Mouse (Mus musculus) limb, embryonic 13.5 days (tissue): Measurements from ENCODE around the gene Gpr61. TPM values are rescaled to one million over a fixed set of nuclear protein-coding genes. Genes with fewer than 3 reads are reported as not detected.

Experiments used
- ATAC-seq: fragments of 200-750 bp; cut with Nextera tagmentation; 2 replicates; pipeline ENCODE4 v1.8.0; 2017; ENCODE audit warnings: low read depth, moderate number of reproducible peaks, moderate TSS enrichment; ENCODE audit not compliant: low FRiP score
- H3K27ac ChIP-seq: fragments of 300-500 bp; sonication (generic); 2 replicates; pipeline ENCODE4 v1.5.1; 2015; ENCODE audit warnings: inconsistent platforms, mild to moderate bottlenecking, moderate library complexity
- H3K27me3 ChIP-seq: fragments of 300-500 bp; sonication (generic); 2 replicates; pipeline ENCODE4 v1.6.1; 2015; ENCODE audit warnings: mild to moderate bottlenecking, inconsistent platforms
- H3K36me3 ChIP-seq: fragments of 300-500 bp; sonication (generic); 2 replicates; pipeline ENCODE4 v1.6.1; 2015; ENCODE audit warnings: inconsistent platforms, mild to moderate bottlenecking, moderate library complexity
- H3K4me1 ChIP-seq: fragments of 300-500 bp; sonication (generic); 2 replicates; pipeline ENCODE4 v1.6.1; 2015; ENCODE audit warnings: inconsistent platforms
- H3K4me2 ChIP-seq: fragments of 300-500 bp; sonication (generic); replicated peaks from 2 replicates; pipeline ENCODE4 v1.6.1; 2015; ENCODE audit warnings: inconsistent platforms, mild to moderate bottlenecking, moderate library complexity
- H3K4me3 ChIP-seq: fragments of 300-500 bp; sonication (generic); 2 replicates; pipeline ENCODE4 v1.5.1; 2015; ENCODE audit warnings: moderate library complexity, mild to moderate bottlenecking, inconsistent platforms
- H3K9ac ChIP-seq: fragments of 300-500 bp; sonication (generic); 2 replicates; pipeline ENCODE4 v1.6.1; 2015; ENCODE audit warnings: mild to moderate bottlenecking, inconsistent platforms
- H3K9me3 ChIP-seq: fragments of 300-500 bp; sonication (generic); 2 replicates; pipeline ENCODE4 v1.6.1; 2016; ENCODE audit warnings: inconsistent platforms
- WGBS: fragments of 180-500 bp; shearing (Covaris S2); methylation state at CpG from one replicate; pipeline ENCODE4 v1.1.7; 2015; 5-methylcytosine and 5-hydroxymethylcytosine counted together
- polyA plus RNA-seq: library from polyadenylated mRNA; unstranded; fragments of >200 nt; fragmentation: Nextera tagmentation; extraction: Ambion mirVana; gene quantifications from 2 replicates; pipeline ENCODE4 v1.2.1, GENCODE M21; 2015

Gene Gpr61
- polyA plus RNA-seq, 1 experiment from 2014 or later = 0.09 TPM

DNA sequence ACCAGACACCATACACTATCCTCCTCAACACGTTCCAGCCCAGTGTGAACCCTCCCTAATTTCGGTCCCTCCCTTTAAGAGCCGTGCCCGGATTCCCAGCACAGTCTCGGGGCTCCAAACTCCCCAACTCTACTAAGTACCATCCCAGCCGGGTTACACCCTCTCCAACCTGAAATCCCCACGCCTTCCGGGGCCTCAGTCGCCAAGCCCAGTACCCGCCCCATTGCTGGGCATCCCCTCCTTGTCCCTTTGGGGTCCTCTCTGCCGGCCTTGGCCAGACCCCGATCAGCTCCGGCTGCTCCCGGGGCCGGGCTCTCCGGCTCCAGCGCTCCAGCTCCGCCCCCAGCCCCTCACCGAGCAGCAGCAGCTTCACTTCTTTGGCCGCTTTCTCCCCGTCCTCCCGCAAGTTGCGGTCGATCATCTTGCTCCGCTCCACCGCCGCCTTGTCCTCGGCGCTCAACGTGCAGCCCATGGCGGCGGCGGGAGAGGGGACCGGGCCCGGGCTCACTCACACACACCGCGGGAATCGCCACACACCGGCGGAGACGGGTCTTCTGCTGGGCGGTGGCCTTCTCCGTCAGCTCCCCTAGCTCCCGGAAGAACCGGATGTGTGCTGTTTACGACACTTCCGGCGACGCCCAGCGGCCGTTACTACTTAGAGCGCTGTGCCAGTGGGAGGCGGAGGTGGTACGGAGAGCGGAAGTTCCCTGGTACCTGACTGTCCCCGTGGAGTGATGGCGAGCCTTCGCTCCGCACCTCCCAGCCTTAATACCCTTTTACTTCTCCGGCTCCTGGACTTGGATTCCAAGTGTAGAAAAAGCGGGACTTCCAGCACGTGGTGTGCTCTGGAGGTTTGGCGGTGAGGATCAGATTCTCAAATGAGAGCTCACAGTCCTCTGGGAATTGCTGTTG is 8.9 kb downstream of the Gpr61 start, which contains the start of gene Gnai3:
Gene Gnai3 (minus strand): TSS at position 613 of the 912 bp plus-strand sequence.
- peak within 1 kb of the TSS; percentile 89 for H3K27ac ChIP-seq
- H3K4me2 ChIP-seq = peak within 1 kb of the TSS; percentile 85
- under 1% methylated on average over 63 of the region's 63 CpGs for WGBS
- H3K27me3 ChIP-seq = no peaks in the 10 kb centered on the region
- peak within 1 kb of the TSS; percentile 97 for H3K4me3 ChIP-seq
- peaks cover 27% of the 10 kb centered on the region for H3K4me1 ChIP-seq
- peak; percentile 92 for ATAC-seq
- H3K9me3 ChIP-seq = no peaks in the 10 kb centered on the region
- peaks cover 5% of the 10 kb centered on the region; the same call in 1 of the 2 replicates for H3K36me3 ChIP-seq
- H3K9ac ChIP-seq = peak within 1 kb of the TSS; percentile 95

DNA sequence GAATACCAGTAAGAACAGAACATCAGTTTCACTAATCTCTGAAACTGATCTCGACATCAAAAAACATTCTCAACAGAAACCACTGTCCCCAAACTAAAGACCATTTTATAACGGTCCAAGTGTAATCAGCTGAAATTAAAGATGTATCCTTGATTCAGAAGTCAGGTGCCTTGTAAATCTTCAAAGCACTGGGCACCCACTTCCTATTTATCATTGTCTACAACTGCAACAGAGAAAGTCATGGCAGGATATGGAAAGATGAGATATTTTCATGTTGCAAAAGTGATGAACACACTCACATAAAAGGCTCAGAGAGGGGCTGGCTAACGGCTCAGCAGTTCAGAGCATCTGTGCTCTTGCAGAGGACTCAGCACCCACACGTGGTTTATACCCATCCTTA is 13.9 kb downstream of the Gpr61 start:
- H3K9me3 ChIP-seq = no peaks in the 10 kb centered on the region
- no peak overlapping the region for H3K4me2 ChIP-seq
- H3K27ac ChIP-seq = no peak overlapping the region
- no peak for ATAC-seq
- peaks cover 17% of the 10 kb centered on the region for H3K4me1 ChIP-seq
- H3K4me3 ChIP-seq = no peak overlapping the region
- H3K27me3 ChIP-seq = no peaks in the 10 kb centered on the region
- WGBS = 79% methylated on average over 4 of the region's 4 CpGs
- peaks cover 26% of the 10 kb centered on the region for H3K36me3 ChIP-seq
- no peak overlapping the region for H3K9ac ChIP-seq

DNA sequence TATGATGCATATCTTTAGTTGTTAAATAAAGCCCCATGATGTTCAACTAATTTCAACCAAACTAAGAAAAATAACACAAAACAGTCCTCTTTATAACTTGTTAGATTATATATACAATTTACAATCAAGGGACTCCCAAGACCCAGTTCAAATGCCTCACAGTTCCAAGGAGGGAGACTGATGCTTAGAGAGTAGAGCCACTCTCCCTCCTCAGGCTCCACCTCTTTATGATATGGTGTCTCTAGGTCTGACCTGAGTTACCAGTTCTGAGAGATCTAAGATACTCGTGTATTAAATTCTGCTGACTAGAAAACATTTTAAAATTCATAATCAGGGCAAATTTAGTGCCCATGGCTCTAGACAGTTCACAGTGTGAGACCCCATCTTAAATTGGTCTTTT is 15.6 kb downstream of the Gpr61 start:
- Histone ChIP-seq H3K27me3 (no peaks in the 10 kb centered on the region), H3K4me1 (peaks cover 7% of the 10 kb centered on the region; the same call in 1 of the 2 replicates), H3K9me3 (no peaks in the 10 kb centered on the region), H3K4me2 (no peak overlapping the region), H3K9ac (no peak overlapping the region), H3K4me3 (no peak overlapping the region), H3K36me3 (peaks cover 26% of the 10 kb centered on the region), H3K27ac (no peak overlapping the region)
- no peak for ATAC-seq
- 85% methylated on average over 1 of the region's 1 CpGs for WGBS

DNA sequence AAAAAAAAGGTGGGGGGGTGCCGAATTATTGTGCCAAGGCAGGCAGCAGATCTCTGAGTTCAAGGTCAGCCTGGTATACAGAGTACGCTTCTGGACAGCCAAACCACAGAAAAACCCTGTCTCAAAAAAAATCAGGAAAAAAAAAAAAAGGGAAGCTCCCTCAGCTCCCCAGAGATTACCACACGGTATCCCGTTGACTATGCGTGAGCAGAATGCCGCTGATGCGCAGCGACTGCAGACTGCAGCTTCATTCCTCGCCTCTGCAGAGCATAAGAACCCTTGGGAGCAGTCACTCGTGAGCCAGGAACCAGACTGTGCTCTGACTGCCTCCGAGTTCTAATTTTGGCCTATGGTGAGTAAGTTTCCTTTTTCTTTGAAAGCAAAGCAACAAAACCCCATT is 20.0 kb downstream of the Gpr61 start:
- Histone ChIP-seq H3K9me3 (no peaks in the 10 kb centered on the region), H3K4me2 (no peak overlapping the region), H3K36me3 (peaks cover 11% of the 10 kb centered on the region; the same call in 1 of the 2 replicates), H3K27ac (no peak overlapping the region), H3K27me3 (no peaks in the 10 kb centered on the region), H3K4me3 (no peak overlapping the region), H3K9ac (no peak overlapping the region), H3K4me1 (peaks cover 6% of the 10 kb centered on the region; the same call in 1 of the 2 replicates)
- 85% methylated on average over 11 of the region's 11 CpGs for WGBS
- ATAC-seq = no peak

DNA sequence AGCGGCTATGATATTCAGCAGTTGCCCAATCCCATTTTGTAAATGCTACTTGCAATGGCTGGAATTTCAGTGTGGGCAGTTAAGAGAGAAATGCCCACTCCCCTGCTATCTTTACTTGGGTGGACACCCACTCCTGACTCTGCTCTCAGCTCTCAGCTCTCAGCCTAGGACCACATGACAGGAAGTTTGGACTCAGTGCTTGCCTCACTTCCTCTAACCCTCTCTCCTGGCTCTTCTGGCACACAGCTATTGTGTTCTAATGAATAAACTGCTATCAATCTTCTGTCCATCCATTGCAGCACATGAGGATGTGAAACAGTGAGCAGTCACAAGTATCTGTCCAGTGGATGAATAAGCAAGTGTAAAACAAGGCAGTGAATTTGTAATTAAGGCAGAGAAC is 22.2 kb downstream of the Gpr61 start:
- no peaks in the 10 kb centered on the region for H3K27me3 ChIP-seq
- H3K9ac ChIP-seq = no peak overlapping the region
- 92% methylated on average over 1 of the region's 1 CpGs for WGBS
- H3K9me3 ChIP-seq = no peaks in the 10 kb centered on the region
- no peak for ATAC-seq
- H3K4me1 ChIP-seq = peaks cover 23% of the 10 kb centered on the region
- H3K4me2 ChIP-seq = no peak overlapping the region
- H3K27ac ChIP-seq = no peak overlapping the region
- H3K4me3 ChIP-seq = no peak overlapping the region
- H3K36me3 ChIP-seq = peaks cover 7% of the 10 kb centered on the region; the same call in 1 of the 2 replicates

DNA sequence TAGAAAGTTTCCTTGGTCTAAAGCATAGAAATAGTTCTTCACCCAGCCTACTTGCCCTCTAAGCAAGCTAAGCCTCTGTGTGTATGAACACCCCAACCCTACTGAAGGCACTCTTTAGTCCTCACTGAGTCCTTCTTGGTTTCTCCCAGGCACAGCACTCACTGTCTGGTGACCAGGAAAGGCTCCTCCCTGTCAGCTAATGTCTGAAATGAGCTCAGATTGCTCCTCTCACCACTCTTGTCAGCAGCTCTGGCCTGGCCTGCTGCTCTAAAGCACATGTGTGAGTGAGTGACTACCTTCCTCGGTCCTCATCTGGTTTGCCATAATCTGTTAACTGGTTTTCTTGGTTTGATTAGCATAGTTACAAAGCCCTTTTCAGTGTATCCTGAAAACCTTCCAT is 22.9 kb downstream of the Gpr61 start:
- 0 out of 2 replicates have a peak, but pooled peaks cover 2% of the 10 kb centered on the region for H3K36me3 ChIP-seq
- 72% methylated on average over 1 of the region's 1 CpGs for WGBS
- H3K4me1 ChIP-seq = peaks cover 23% of the 10 kb centered on the region
- H3K27me3 ChIP-seq = no peaks in the 10 kb centered on the region
- no peak overlapping the region for H3K27ac ChIP-seq
- no peak overlapping the region for H3K4me3 ChIP-seq
- ATAC-seq = no peak
- no peaks in the 10 kb centered on the region for H3K9me3 ChIP-seq
- H3K4me2 ChIP-seq = no peak overlapping the region
- no peak overlapping the region for H3K9ac ChIP-seq

DNA sequence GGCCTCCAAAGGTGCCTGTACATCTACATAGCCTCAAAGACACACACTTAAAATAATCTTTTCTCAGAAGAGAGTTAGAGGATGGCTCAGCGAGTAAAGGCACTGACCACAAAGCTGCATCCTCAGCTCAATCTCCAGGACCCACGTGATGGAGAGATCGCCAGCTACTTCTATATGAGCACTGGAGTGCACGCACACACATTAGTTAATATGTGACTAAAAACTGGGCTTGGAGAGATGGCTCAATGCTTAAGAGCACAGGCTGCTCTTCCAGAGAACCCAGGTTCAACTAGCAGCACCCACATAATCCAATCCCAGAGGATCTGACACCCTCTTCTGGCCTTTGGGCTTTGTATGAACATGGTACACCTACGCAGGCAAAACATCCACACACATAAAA is 23.5 kb downstream of the Gpr61 start:
- Histone ChIP-seq H3K4me3 (no peak overlapping the region), H3K9ac (no peak overlapping the region), H3K4me1 (peaks cover 23% of the 10 kb centered on the region), H3K9me3 (no peaks in the 10 kb centered on the region), H3K27ac (no peak overlapping the region), H3K4me2 (no peak overlapping the region), H3K36me3 (no peaks in the 10 kb centered on the region), H3K27me3 (no peaks in the 10 kb centered on the region)
- no peak for ATAC-seq
- 94% methylated on average over 5 of the region's 5 CpGs for WGBS

DNA sequence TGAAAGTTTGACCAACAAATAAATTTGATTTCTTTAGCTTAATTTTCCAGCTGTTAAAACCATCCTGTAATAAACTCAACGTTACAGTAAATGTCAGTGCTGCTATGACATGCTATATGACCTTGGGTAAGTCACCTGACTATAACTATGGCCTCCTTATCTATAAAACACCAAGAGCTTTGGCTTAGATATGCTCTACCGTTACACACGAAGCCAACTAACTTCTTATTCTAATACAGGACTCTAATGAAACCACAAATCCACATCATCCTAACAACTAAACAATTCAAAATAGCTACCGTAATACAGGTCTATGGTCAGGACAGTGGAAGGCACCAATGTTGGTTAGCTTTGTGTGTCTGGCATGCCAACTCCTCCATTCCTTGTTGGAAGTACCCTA is 24.9 kb downstream of the Gpr61 start:
- no peaks in the 10 kb centered on the region for H3K27me3 ChIP-seq
- H3K4me2 ChIP-seq = no peak overlapping the region
- H3K27ac ChIP-seq = no peak overlapping the region
- H3K4me3 ChIP-seq = no peak overlapping the region
- no peak for ATAC-seq
- WGBS = 85% methylated on average over 4 of the region's 4 CpGs
- no peaks in the 10 kb centered on the region for H3K36me3 ChIP-seq
- H3K9ac ChIP-seq = no peak overlapping the region
- peaks cover 17% of the 10 kb centered on the region for H3K4me1 ChIP-seq
- H3K9me3 ChIP-seq = no peaks in the 10 kb centered on the region

DNA sequence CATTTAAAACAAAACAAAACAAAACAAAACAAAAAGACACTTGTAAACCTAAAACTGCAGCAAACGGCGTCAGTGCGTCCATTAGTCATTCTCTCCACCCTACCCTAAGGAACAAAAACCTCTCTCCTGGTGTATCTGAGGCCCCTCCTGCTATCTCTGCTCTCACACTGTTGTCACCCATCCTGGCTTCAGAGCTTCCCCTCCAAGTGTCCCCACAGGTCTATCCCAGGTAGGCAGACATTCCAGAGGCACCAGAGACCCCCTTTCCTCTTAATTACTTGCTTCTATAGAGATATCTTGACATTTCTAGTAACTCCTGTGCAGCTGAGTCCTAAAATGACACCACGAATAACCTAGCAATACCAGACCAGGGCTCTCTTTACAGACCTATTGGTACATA is 25.3 kb downstream of the Gpr61 start:
- Histone ChIP-seq H3K4me3 (no peak overlapping the region), H3K36me3 (no peaks in the 10 kb centered on the region), H3K4me2 (no peak overlapping the region), H3K4me1 (peaks cover 17% of the 10 kb centered on the region), H3K9ac (no peak overlapping the region), H3K27ac (no peak overlapping the region), H3K27me3 (no peaks in the 10 kb centered on the region), H3K9me3 (no peaks in the 10 kb centered on the region)
- WGBS = 84% methylated on average over 4 of the region's 4 CpGs
- ATAC-seq = no peak

DNA sequence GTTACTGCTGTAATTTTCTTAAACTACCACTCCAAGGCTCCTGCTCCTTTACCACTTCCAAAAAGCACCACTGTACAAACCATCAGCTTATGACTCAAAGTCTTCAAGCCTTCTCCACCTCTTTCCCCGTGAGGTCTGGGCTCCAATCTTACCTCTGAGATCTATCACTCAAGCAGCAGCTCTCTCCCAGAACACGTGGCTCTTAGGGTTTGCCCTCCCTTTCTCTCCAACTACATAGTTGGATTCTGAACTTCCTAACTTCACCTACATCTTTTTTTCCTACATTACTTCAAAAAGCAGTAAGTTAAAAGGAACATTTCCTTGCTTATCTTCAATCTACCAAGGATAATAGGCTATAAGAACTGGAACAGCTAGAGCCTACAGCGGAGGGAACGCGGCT is 26.2 kb downstream of the Gpr61 start:
- Histone ChIP-seq H3K4me2 (no peak overlapping the region), H3K9ac (no peak overlapping the region), H3K4me3 (no peak overlapping the region)

DNA sequence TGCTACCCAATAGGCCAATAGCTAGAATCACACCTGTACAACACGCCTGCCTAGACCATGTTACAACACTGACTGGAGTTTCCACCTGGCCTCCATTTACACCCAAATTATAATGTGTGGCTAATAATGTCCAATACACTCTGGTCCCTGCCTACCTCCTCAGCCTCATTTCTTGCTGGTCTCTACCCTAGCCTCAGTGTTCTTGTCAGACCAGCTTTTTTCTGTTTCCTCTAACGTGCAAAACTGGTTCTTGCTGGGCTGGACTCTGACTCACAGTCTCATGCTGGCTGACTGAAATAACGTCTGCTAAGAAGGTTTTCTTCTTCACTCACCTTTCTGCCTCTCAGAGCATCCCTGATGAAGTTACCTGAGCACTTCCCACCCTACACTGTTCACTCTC is 28.4 kb downstream of the Gpr61 start:
- Histone ChIP-seq H3K4me2 (no peak overlapping the region), H3K4me1 (peaks cover 17% of the 10 kb centered on the region), H3K9me3 (no peaks in the 10 kb centered on the region), H3K36me3 (peaks cover 16% of the 10 kb centered on the region), H3K9ac (no peak overlapping the region), H3K27me3 (no peaks in the 10 kb centered on the region), H3K27ac (no peak overlapping the region), H3K4me3 (no peak overlapping the region)
- 82% methylated on average over 3 of the region's 3 CpGs for WGBS
- ATAC-seq = no peak

More for the DNA sequence above, 26.2 kb downstream of the Gpr61 start:
- peaks cover 17% of the 10 kb centered on the region for H3K4me1 ChIP-seq
- H3K27ac ChIP-seq = 0 out of 2 replicates have a peak overlapping the region, but pooled peaks have one; percentile 18
- no peaks in the 10 kb centered on the region for H3K9me3 ChIP-seq
- WGBS = 71% methylated on average over 5 of the region's 5 CpGs
- peaks cover under 1% of the 10 kb centered on the region; the same call in 1 of the 2 replicates for H3K36me3 ChIP-seq
- no peaks in the 10 kb centered on the region for H3K27me3 ChIP-seq
- ATAC-seq = no peak

DNA sequence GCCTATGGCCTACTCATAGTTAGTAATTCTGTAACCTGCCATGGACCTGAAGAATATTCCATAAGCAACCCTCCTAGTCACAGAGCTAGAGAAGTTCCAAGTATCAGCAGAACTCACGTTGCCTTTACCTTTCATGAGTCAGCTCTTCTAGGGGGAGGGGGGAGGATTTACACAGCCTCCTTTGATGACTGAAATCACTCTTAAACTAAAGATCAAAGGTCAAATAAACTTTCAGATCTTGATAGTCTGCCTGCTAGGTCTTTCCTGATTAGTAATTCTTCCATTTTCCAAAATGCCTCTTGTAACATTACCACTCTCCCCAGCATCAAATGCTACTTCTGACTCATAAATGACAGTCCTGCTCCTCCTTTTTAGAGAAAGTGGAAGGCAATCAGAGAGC is 30.6 kb downstream of the Gpr61 start:
- Histone ChIP-seq H3K4me1 (peaks cover 13% of the 10 kb centered on the region), H3K9me3 (no peaks in the 10 kb centered on the region), H3K4me2 (no peak overlapping the region), H3K36me3 (peaks cover 33% of the 10 kb centered on the region), H3K4me3 (no peak overlapping the region), H3K27ac (no peak overlapping the region), H3K27me3 (no peaks in the 10 kb centered on the region), H3K9ac (no peak overlapping the region)
- no peak for ATAC-seq
- WGBS = 56% methylated on average over 1 of the region's 1 CpGs
